Mouse (Mus musculus) midbrain, embryonic 16.5 days (tissue): ENCODE measurements around the gene Pik3r1. TPM values are rescaled to one million over a fixed set of nuclear protein-coding genes. Genes with fewer than 3 reads are reported as not detected.
A peak's percentile ranks its signal among the peaks of the same experiment; 100 is the strongest.

Source experiments
- ATAC-seq: fragments of 200-750 bp; cut with Nextera tagmentation; 2 replicates; pipeline ENCODE4 v1.8.0; 2017; ENCODE audit warnings: moderate TSS enrichment
- H3K27ac ChIP-seq: fragments of 300-500 bp; sonication (generic); 2 replicates; pipeline ENCODE4 v1.5.1; 2014; ENCODE audit warnings: mild to moderate bottlenecking, low read length, mixed read lengths
- H3K27me3 ChIP-seq: fragments of 300-500 bp; sonication (generic); 2 replicates; pipeline ENCODE4 v1.6.1; 2014; ENCODE audit warnings: low read depth, low read length, mixed read lengths; ENCODE audit not compliant: control insufficient read depth, insufficient read depth
- H3K36me3 ChIP-seq: fragments of 300-500 bp; sonication (generic); 2 replicates; pipeline ENCODE4 v1.6.1; 2014; ENCODE audit warnings: mild to moderate bottlenecking, low read length, moderate library complexity, mixed read lengths; ENCODE audit not compliant: control insufficient read depth, insufficient read depth
- H3K4me1 ChIP-seq: fragments of 300-500 bp; sonication (generic); 2 replicates; pipeline ENCODE4 v1.6.1; 2014; ENCODE audit warnings: mild to moderate bottlenecking, low read length, mixed read lengths; ENCODE audit not compliant: control insufficient read depth, insufficient read depth
- H3K4me2 ChIP-seq: fragments of 300-500 bp; sonication (generic); 2 replicates; pipeline ENCODE4 v1.6.1; 2014; ENCODE audit warnings: mild to moderate bottlenecking, low read length, mixed read lengths
- H3K4me3 ChIP-seq: fragments of 300-500 bp; sonication (generic); 2 replicates; pipeline ENCODE4 v1.5.1; 2014; ENCODE audit warnings: low read depth, mild to moderate bottlenecking, low read length, moderate library complexity, mixed read lengths
- H3K9ac ChIP-seq: fragments of 300-500 bp; sonication (generic); 2 replicates; pipeline ENCODE4 v1.6.1; 2014; ENCODE audit warnings: low read depth, low read length, mixed read lengths
- H3K9me3 ChIP-seq: fragments of 300-500 bp; sonication (generic); replicated peaks from 2 replicates; pipeline ENCODE4 v1.6.1; 2014; ENCODE audit warnings: mild to moderate bottlenecking, low read length, mixed read lengths; ENCODE audit not compliant: control insufficient read depth, poor library complexity, severe bottlenecking
- WGBS: fragments of 180-500 bp; shearing (Covaris S2); extraction: QIAGEN DNeasy Blood & Tissue Kit; methylation state at CpG from one replicate; pipeline ENCODE4 v1.1.7; 2014; 5-methylcytosine and 5-hydroxymethylcytosine counted together
- polyA plus RNA-seq: library from polyadenylated mRNA; unstranded; fragments of >200 nt; fragmentation: Nextera tagmentation; extraction: Ambion mirVana; gene quantifications from 2 replicates; pipeline ENCODE4 v1.2.1, GENCODE M21; 2015

The Pik3r1 gene
- polyA plus RNA-seq, 1 experiment from 2014 or later: 45.7 TPM

- Histone ChIP-seq H3K4me1 (peaks cover 41% of the 10 kb centered on the region), H3K9me3 (no peaks in the 10 kb centered on the region), H3K27ac (peak overlapping the region; percentile 89), H3K36me3 (peaks cover 5% of the 10 kb centered on the region), H3K4me2 (peak overlapping the region; percentile 98), H3K4me3 (peak overlapping the region; percentile 58), H3K27me3 (no peaks in the 10 kb centered on the region), H3K9ac (peak overlapping the region; percentile 66)
- peak; percentile 92 for ATAC-seq
- WGBS: 6% methylated on average over 17 of the region's 17 CpGs
Measured at GRCm38 (mm10) chr13:101692239-101692784, 75.7 kb downstream of the Pik3r1 start.

- Histone ChIP-seq H3K36me3 (peaks cover 7% of the 10 kb centered on the region), H3K27me3 (no peaks in the 10 kb centered on the region), H3K4me3 (peak overlapping the region; percentile 58), H3K4me2 (peak overlapping the region; percentile 98), H3K9ac (peak overlapping the region; percentile 30), H3K27ac (peak overlapping the region; percentile 65), H3K9me3 (no peaks in the 10 kb centered on the region), H3K4me1 (peaks cover 41% of the 10 kb centered on the region)
- no peak for ATAC-seq
- 19% methylated on average over 6 of the region's 6 CpGs for WGBS
Measured at GRCm38 (mm10) chr13:101691669-101692068, 76.3 kb downstream of the Pik3r1 start.

GRCm38 (mm10) chr13:101690911-101691655, 76.9 kb downstream of the Pik3r1 start:
- 26% methylated on average over 10 of the region's 10 CpGs for WGBS
- H3K4me1 ChIP-seq: peaks cover 41% of the 10 kb centered on the region
- H3K36me3 ChIP-seq: peaks cover 13% of the 10 kb centered on the region
- H3K4me2 ChIP-seq: peak overlapping the region; percentile 98
- H3K27ac ChIP-seq: peak overlapping the region; percentile 65
- no peak for ATAC-seq
- no peaks in the 10 kb centered on the region for H3K9me3 ChIP-seq
- H3K9ac ChIP-seq: peak overlapping the region; percentile 30
- H3K27me3 ChIP-seq: no peaks in the 10 kb centered on the region
- H3K4me3 ChIP-seq: peak overlapping the region; percentile 58

GRCm38 (mm10) chr13:101690167-101690566, 77.8 kb downstream of the Pik3r1 start:
- no peak for ATAC-seq
- H3K4me3 ChIP-seq: 0 out of 2 replicates have a peak overlapping the region, but pooled peaks have one; percentile 1
- WGBS: 79% methylated on average over 6 of the region's 6 CpGs
- H3K4me2 ChIP-seq: peak overlapping the region; percentile 43
- 0 out of 2 replicates have a peak overlapping the region, but pooled peaks have one; percentile 37 for H3K9ac ChIP-seq
- H3K27ac ChIP-seq: 0 out of 2 replicates have a peak overlapping the region, but pooled peaks have one; percentile 18
- H3K36me3 ChIP-seq: peaks cover 19% of the 10 kb centered on the region
- no peaks in the 10 kb centered on the region for H3K9me3 ChIP-seq
- H3K4me1 ChIP-seq: peaks cover 38% of the 10 kb centered on the region
- H3K27me3 ChIP-seq: no peaks in the 10 kb centered on the region

- no peak for ATAC-seq
- WGBS: 93% methylated on average over 13 of the region's 13 CpGs
- H3K4me1 ChIP-seq: peaks cover 11% of the 10 kb centered on the region
- H3K4me3 ChIP-seq: no peak overlapping the region
- no peak overlapping the region for H3K27ac ChIP-seq
- peaks cover 28% of the 10 kb centered on the region for H3K36me3 ChIP-seq
- no peak overlapping the region for H3K4me2 ChIP-seq
- no peak overlapping the region for H3K9ac ChIP-seq
- no peaks in the 10 kb centered on the region for H3K27me3 ChIP-seq
- H3K9me3 ChIP-seq: no peaks in the 10 kb centered on the region
Measured at GRCm38 (mm10) chr13:101686256-101686655, 81.8 kb downstream of the Pik3r1 start.

- Histone ChIP-seq H3K9me3 (no peaks in the 10 kb centered on the region), H3K4me3 (no peak overlapping the region), H3K27me3 (no peaks in the 10 kb centered on the region), H3K9ac (no peak overlapping the region), H3K36me3 (peaks cover 28% of the 10 kb centered on the region), H3K27ac (no peak overlapping the region), H3K4me2 (no peak overlapping the region), H3K4me1 (no peaks in the 10 kb centered on the region)
- 93% methylated on average over 14 of the region's 14 CpGs for WGBS
- no peak for ATAC-seq
Measured at GRCm38 (mm10) chr13:101684706-101685105, 83.3 kb downstream of the Pik3r1 start.

GRCm38 (mm10) chr13:101682378-101682777, 85.6 kb downstream of the Pik3r1 start:
- H3K27me3 ChIP-seq: no peaks in the 10 kb centered on the region
- ATAC-seq: no peak
- no peak overlapping the region for H3K4me2 ChIP-seq
- H3K27ac ChIP-seq: no peak overlapping the region
- H3K4me3 ChIP-seq: no peak overlapping the region
- 87% methylated on average over 4 of the region's 4 CpGs for WGBS
- H3K36me3 ChIP-seq: peaks cover 23% of the 10 kb centered on the region
- no peak overlapping the region for H3K9ac ChIP-seq
- no peaks in the 10 kb centered on the region for H3K9me3 ChIP-seq
- no peaks in the 10 kb centered on the region for H3K4me1 ChIP-seq

GRCm38 (mm10) chr13:101680083-101680482, 87.9 kb downstream of the Pik3r1 start:
- H3K9ac ChIP-seq: no peak overlapping the region
- WGBS: 92% methylated on average over 1 of the region's 1 CpGs
- H3K4me2 ChIP-seq: no peak overlapping the region
- H3K4me3 ChIP-seq: no peak overlapping the region
- no peaks in the 10 kb centered on the region for H3K27me3 ChIP-seq
- peaks cover 7% of the 10 kb centered on the region for H3K36me3 ChIP-seq
- no peaks in the 10 kb centered on the region for H3K4me1 ChIP-seq
- no peak overlapping the region for H3K27ac ChIP-seq
- H3K9me3 ChIP-seq: no peaks in the 10 kb centered on the region
- ATAC-seq: no peak

GRCm38 (mm10) chr13:101678984-101679383, 89.0 kb downstream of the Pik3r1 start:
- Histone ChIP-seq H3K4me3 (no peak overlapping the region), H3K4me1 (no peaks in the 10 kb centered on the region), H3K4me2 (no peak overlapping the region), H3K9ac (no peak overlapping the region), H3K9me3 (no peaks in the 10 kb centered on the region), H3K36me3 (no peaks in the 10 kb centered on the region), H3K27ac (no peak overlapping the region), H3K27me3 (no peaks in the 10 kb centered on the region)
- 89% methylated on average over 1 of the region's 1 CpGs for WGBS
- no peak for ATAC-seq
